Mouse (Mus musculus): Measurements from ENCODE around the gene Syt9.
"Not testable (repeated sequence)": the region's sequence is repeated elsewhere in the genome, so short reads cannot be mapped to it uniquely, and the experiment has no call there.

Gene Syt9

GRCm38 (mm10) chr7:107461699-107462440 lies 91.3 kb downstream of the Syt9 start:
- no peak for DNase-seq (ENCODE audit: low read depth)

GRCm38 (mm10) chr7:107462962-107463361 lies 92.4 kb downstream of the Syt9 start:
- no peak for DNase-seq (ENCODE audit: low read depth)

GRCm38 (mm10) chr7:107465081-107465480 lies 94.6 kb downstream of the Syt9 start:
- DNase-seq (ENCODE audit: low read depth): no peak

DNA sequence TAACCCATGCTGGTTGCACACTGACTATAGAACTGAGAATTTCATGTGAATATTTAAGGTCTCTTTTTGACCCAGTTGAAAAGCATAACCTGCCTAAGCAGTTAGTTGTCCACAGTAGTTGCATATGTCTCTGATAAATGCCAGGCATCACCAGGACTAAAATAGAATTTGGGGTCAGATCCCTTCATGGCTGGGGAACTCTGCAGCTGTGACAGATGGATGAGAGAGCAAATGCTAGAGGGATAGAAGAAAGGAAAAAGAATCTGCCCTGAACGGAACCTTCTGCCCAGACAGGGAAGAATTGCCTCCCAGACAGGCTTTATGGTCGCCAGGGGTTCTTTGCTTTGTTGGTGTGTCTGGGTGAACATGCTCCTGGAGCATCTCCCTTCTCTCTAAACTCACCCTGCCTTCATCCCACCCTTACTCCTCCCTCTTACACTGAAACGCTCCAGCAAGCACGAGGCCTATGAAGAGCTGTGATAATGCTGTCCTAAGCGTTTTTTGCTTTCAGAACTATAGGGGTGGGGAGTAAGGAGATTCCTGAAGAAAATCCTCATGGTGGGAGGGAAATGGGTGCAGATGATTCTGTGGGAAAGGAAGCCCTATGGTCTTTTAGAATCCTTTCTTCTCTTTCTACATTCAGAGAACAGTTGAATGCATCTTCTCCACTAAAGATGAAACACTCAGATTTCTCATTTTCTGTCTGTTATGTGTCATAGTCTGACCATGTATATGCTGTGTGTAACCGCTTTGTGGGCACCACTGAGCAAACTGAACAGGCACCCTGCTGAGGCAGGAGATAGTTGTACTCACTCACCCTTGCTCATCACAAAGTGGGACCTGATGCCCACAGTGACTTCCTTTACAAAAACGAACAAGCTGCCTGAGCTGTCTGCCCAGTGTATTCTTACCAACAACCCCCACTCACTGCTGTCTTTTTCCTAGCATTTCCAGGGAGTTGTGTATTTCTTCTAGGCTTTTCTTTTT lies 108.7 kb downstream of the Syt9 start:
- DNase-seq (ENCODE audit: low read depth): no peak

- DNase-seq (ENCODE audit: low read depth): not testable (repeated sequence)
Observed at GRCm38 (mm10) chr7:107485709-107486108, 115.2 kb downstream of the Syt9 start.

- DNase-seq (ENCODE audit: low read depth): no peak
Observed at GRCm38 (mm10) chr7:107495428-107495827, 124.9 kb downstream of the Syt9 start.

DNA sequence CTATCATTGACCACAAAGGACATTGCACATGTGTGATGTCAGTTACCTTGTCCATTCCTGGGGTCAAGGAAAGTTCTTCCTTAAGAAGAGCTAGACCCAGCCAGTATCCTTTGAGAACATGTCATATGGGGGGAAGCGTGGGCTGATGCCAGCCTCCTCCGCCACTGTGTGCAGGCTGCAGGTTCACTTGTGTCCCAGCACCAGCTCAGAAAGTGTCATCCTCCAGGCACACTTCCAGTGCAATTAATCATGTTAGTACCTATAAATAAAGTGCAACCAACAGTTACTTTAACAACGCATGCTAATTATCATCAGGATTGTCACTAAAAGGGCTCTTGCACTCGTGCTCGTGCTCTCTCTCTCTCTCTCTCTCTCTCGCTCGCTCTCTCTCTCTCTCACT lies 126.4 kb downstream of the Syt9 start:
- no peak for DNase-seq (ENCODE audit: low read depth)

DNA sequence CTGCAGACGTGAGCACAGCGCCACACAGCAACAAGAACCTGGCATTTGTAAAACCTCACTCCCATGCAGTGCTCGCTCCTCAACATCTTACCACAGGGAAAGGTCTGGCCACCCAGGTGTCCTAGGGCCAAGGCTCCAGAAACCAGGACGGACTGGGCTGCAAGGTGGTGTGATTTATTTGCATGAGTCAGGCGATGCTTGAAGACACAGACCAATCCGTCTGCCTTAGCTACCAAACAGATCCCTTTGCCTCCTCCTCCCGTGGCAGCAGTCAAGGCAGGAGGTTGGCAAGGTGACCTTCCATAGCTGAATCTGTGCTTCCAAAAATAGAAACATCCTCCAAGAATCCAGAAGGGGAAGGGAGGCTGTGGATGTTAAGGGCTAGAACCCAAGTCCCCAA lies 130.1 kb downstream of the Syt9 start:
- no peak for DNase-seq (ENCODE audit: low read depth)

GRCm38 (mm10) chr7:107504761-107505712 lies 134.5 kb downstream of the Syt9 start:
- no peak for DNase-seq (ENCODE audit: low read depth)

- DNase-seq (ENCODE audit: low read depth): no peak
Observed at GRCm38 (mm10) chr7:107507920-107508319, 137.4 kb downstream of the Syt9 start.

- no peak for DNase-seq (ENCODE audit: low read depth)
Observed at GRCm38 (mm10) chr7:107509740-107510139, 139.2 kb downstream of the Syt9 start.

DNA sequence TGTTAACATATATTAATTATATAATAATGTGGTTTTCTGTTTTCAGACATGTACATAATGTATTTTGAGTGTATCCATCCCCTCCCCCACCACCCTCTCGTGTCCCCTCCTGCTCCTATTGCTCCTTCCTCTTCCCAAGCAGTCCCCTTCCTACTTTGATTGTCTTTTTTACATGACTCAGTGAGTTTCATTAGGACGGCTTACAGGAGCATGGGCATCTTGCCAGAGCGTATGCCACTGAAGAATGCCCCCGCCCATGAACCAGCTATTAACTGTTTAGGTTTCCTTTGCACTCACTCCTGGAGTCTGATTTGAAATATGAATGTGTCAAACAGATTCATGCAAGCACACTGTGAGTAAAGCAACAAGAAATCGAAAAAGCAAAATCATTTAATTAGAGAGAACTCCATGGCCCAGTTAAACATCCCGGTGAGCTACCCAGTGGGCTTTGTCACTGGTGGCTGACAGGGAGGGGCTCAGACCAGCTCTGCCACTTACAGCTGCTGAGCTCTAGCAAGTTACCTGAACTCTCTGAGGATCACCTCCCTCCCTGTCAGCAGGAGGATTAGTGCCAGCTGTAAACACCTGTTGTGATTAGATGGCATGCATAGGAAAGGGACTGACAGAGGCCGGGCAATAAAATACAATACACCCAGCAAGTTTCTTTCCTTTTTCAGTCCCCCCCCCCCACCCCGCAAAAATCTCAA lies 146.3 kb downstream of the Syt9 start:
- DNase-seq (ENCODE audit: low read depth): no peak

DNA sequence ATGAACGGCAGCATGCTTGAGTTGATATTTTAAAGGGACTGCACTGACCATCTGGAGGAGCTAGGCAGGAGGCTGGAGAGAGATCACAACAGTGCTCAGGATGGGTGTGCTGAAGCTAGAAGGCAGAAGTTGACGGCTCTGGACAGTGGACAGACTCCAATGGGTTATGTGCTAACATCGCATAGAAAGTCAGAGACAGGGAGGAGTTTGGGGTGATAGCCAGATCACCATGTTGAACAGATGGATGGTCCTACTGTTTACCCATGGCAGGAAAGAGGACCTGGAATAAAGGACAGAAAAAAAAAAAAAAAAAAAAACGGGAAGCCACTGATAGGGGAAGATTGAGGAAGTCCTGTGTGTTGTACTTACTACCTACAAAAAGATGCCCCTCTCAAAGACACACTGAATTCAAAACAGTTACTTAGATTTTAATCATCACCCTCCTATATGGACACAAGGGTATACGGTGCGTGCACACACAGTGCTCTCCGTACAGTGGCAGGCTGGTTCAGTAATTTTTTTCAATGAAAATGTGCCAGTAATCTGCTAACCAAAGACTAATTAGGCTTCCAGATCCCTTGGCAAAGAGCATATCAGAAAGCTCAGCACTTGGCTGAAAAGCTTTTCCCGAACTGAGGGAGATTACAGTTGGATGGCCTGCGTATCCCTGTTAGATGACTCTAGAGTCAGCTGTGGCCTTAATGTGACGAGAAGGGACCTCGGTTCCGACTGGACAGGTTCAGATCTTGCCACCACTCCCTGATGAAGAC lies 148.9 kb downstream of the Syt9 start:
- DNase-seq (ENCODE audit: low read depth): no peak

GRCm38 (mm10) chr7:107521411-107521810 lies 150.9 kb downstream of the Syt9 start:
- no peak for DNase-seq (ENCODE audit: low read depth)

DNA sequence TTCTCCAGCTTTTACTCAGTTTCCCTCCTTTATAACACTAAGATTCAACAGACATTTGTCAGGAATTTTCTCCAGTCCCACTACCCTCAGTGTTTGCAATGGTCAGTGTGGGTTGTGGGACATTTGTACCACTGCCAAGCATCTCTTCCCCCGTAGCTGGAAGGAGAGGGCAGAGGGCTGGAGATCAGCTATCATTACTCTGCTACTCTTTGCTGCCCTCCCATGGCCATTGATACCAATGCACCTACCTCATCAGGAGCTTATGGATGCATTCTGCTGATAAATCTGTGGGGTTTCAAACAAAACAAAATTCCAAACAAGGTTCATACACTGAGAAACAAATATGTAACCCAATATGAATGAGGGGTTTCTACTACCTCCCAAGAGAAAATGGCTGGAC lies 155.8 kb downstream of the Syt9 start:
- DNase-seq (ENCODE audit: low read depth): no peak

DNA sequence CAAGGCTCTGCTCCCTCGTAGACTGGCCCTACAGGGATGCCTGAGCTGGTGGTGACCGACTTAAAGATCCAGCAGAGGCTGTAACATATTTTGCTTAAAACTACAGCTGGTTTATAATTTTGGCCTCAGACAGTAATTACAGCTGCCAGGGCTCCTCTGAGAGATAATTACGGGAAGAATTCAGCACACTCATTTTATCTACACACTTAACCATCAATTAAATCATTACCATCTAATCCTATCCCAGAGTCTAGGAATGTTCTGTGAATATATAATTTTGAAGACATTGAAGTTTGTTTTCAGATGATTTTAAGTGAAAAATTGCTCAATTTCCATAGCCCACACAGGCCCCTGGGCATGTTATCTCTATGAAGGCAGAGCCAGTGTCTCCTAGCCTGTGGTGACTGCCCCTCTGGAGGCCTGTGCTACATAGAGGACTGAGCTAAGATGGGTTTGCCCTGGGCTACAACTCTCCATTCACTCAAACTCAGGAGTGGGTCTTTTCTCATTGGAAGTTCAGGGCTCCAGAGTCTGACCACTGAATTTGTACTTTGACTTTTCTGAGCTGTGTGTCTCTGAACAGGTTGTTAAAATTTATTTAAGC lies 157.7 kb downstream of the Syt9 start:
- DNase-seq (ENCODE audit: low read depth): no peak

- no peak for DNase-seq (ENCODE audit: low read depth)
Observed at GRCm38 (mm10) chr7:107529364-107529763, 158.8 kb downstream of the Syt9 start.

DNA sequence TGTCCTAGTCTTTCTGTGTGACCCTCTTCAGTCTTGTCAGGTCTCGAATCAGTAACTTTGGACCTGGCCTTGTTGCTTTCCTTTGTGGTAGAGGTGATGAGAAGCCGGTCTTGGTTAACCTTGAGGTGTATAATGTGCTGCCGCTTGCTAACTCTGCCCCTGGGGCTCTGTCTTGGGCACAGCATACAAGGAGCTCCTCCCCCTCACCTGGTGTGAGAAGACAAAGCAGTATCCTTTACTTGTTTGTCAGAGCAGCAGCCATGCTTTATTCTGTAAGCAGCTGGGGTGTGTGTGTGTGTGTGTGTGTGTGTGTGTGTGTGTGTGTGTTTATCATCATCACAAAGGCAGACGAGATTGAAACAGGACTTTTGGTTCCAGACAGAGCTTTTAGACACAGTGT lies 164.8 kb downstream of the Syt9 start:
- DNase-seq (ENCODE audit: low read depth): no peak

DNA sequence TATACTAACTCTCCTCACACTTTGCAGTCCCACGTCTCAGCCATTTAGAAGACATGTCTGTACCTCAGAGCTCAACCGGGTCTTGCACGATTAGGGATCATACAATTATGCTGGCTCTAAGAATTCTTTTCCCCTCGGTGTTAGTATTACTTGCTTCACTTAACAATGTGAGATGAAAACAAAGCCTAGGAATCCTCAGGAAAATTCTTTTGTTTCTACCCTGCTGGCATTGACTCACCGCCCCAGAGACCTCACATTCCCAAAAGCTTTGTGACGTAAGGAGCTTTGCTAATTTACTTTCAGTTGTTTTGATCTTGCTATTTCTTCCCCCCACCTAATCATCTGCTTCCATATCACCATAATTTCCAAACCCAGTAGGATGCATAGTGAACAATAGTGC lies 166.0 kb downstream of the Syt9 start:
- DNase-seq (ENCODE audit: low read depth): no peak

GRCm38 (mm10) chr7:107540034-107540433 lies 169.5 kb downstream of the Syt9 start:
- DNase-seq (ENCODE audit: low read depth): no peak
